Mouse (Mus musculus) lung, embryonic 15.5 days (tissue): Measurements from ENCODE around the gene 2810004N23Rik. TPM values are rescaled to one million over a fixed set of nuclear protein-coding genes. Genes with fewer than 3 reads are reported as not detected.
"Not testable (repeated sequence)": the region's sequence is repeated elsewhere in the genome, so short reads cannot be mapped to it uniquely, and the experiment has no call there.

ENCODE experiments used
- ATAC-seq: fragments of 200-750 bp; cut with Nextera tagmentation; 2 replicates; pipeline ENCODE4 v1.8.0; 2017; ENCODE audit warnings: moderate number of reproducible peaks, borderline replicate concordance; ENCODE audit not compliant: low FRiP score, low TSS enrichment; ENCODE audit errors: extremely low read depth
- H3K27ac ChIP-seq: fragments of 300-500 bp; sonication (generic); 2 replicates; pipeline ENCODE4 v1.5.1; 2015; ENCODE audit warnings: moderate library complexity, mild to moderate bottlenecking, inconsistent platforms
- H3K27me3 ChIP-seq: fragments of 300-500 bp; sonication (generic); 2 replicates; pipeline ENCODE4 v1.6.1; 2015; ENCODE audit warnings: inconsistent platforms
- H3K36me3 ChIP-seq: fragments of 300-500 bp; sonication (generic); 2 replicates; pipeline ENCODE4 v1.6.1; 2015; ENCODE audit warnings: inconsistent platforms
- H3K4me1 ChIP-seq: fragments of 300-500 bp; sonication (generic); 2 replicates; pipeline ENCODE4 v1.6.1; 2015; ENCODE audit warnings: inconsistent platforms
- H3K4me2 ChIP-seq: fragments of 300-500 bp; sonication (generic); 2 replicates; pipeline ENCODE4 v1.6.1; 2015; ENCODE audit warnings: inconsistent platforms, mild to moderate bottlenecking, moderate library complexity
- H3K4me3 ChIP-seq: fragments of 300-500 bp; sonication (generic); 2 replicates; pipeline ENCODE4 v1.5.1; 2015; ENCODE audit warnings: mild to moderate bottlenecking, inconsistent platforms
- H3K9ac ChIP-seq: fragments of 300-500 bp; sonication (generic); 2 replicates; pipeline ENCODE4 v1.6.1; 2015; ENCODE audit warnings: inconsistent platforms
- H3K9me3 ChIP-seq: fragments of 300-500 bp; sonication (generic); 2 replicates; pipeline ENCODE4 v1.6.1; 2016; ENCODE audit warnings: inconsistent platforms
- WGBS: fragments of 180-500 bp; shearing (Covaris S2); methylation state at CpG from one replicate; pipeline ENCODE4 v1.1.7; 2015; 5-methylcytosine and 5-hydroxymethylcytosine counted together
- polyA plus RNA-seq: library from polyadenylated mRNA; unstranded; fragments of >200 nt; fragmentation: Nextera tagmentation; extraction: Ambion mirVana; gene quantifications from 2 replicates; pipeline ENCODE4 v1.2.1, GENCODE M21; 2015

The 2810004N23Rik gene
- polyA plus RNA-seq, 1 experiment from 2014 or later = 43.9 TPM

- Histone ChIP-seq H3K27me3 (no peaks in the 10 kb centered on the region), H3K4me1 (peaks cover 22% of the 10 kb centered on the region), H3K27ac (peak overlapping the region; percentile 93), H3K4me2 (peak overlapping the region; percentile 61), H3K9ac (peak overlapping the region; percentile 90), H3K9me3 (no peaks in the 10 kb centered on the region), H3K36me3 (peaks cover 22% of the 10 kb centered on the region), H3K4me3 (peak overlapping the region; percentile 75)
- WGBS = under 1% methylated on average over 29 of the region's 33 CpGs
- ATAC-seq = peak; percentile 88; the same call in 1 of the 2 replicates
These were observed 300 bp upstream of the 2810004N23Rik start for GRCm38 (mm10) chr8:124863163-124863677.

GRCm38 (mm10) chr8:124860188-124860587 lies 2.7 kb downstream of the 2810004N23Rik start:
- no peaks in the 10 kb centered on the region for H3K9me3 ChIP-seq
- peaks cover 52% of the 10 kb centered on the region for H3K36me3 ChIP-seq
- no peak overlapping the region for H3K4me3 ChIP-seq
- peaks cover 16% of the 10 kb centered on the region for H3K4me1 ChIP-seq
- H3K4me2 ChIP-seq = no peak overlapping the region
- H3K27ac ChIP-seq = no peak overlapping the region
- WGBS = 86% methylated on average over 3 of the region's 3 CpGs
- H3K27me3 ChIP-seq = no peaks in the 10 kb centered on the region
- H3K9ac ChIP-seq = no peak overlapping the region
- no peak for ATAC-seq

- ATAC-seq = no peak
- Histone ChIP-seq H3K9ac (no peak overlapping the region), H3K4me1 (peaks cover 11% of the 10 kb centered on the region), H3K4me2 (no peak overlapping the region), H3K9me3 (no peaks in the 10 kb centered on the region), H3K36me3 (peaks cover 59% of the 10 kb centered on the region), H3K4me3 (no peak overlapping the region), H3K27me3 (no peaks in the 10 kb centered on the region), H3K27ac (no peak overlapping the region)
These were observed 3.5 kb downstream of the 2810004N23Rik start for GRCm38 (mm10) chr8:124859466-124859865.

- H3K27me3 ChIP-seq = no peaks in the 10 kb centered on the region
- WGBS = 95% methylated on average over 1 of the region's 1 CpGs
- H3K9ac ChIP-seq = no peak overlapping the region
- H3K4me1 ChIP-seq = no peaks in the 10 kb centered on the region
- peaks cover 62% of the 10 kb centered on the region for H3K36me3 ChIP-seq
- H3K27ac ChIP-seq = no peak overlapping the region
- H3K9me3 ChIP-seq = peaks cover 12% of the 10 kb centered on the region; the same call in 1 of the 2 replicates
- no peak overlapping the region for H3K4me2 ChIP-seq
- no peak overlapping the region for H3K4me3 ChIP-seq
- ATAC-seq = no peak
These were observed 9.4 kb downstream of the 2810004N23Rik start for GRCm38 (mm10) chr8:124853511-124853910.

- no peaks in the 10 kb centered on the region for H3K4me1 ChIP-seq
- peaks cover 17% of the 10 kb centered on the region for H3K36me3 ChIP-seq
- ATAC-seq = no peak
- 87% methylated on average over 5 of the region's 5 CpGs for WGBS
- no peaks in the 10 kb centered on the region for H3K27me3 ChIP-seq
- no peak overlapping the region for H3K9ac ChIP-seq
- H3K4me2 ChIP-seq = no peak overlapping the region
- H3K27ac ChIP-seq = no peak overlapping the region
- no peak overlapping the region for H3K4me3 ChIP-seq
- no peaks in the 10 kb centered on the region for H3K9me3 ChIP-seq
These were observed 17.3 kb downstream of the 2810004N23Rik start for GRCm38 (mm10) chr8:124845573-124845972.

- ATAC-seq = no peak
- H3K27me3 ChIP-seq = no peaks in the 10 kb centered on the region
- no peak overlapping the region for H3K9ac ChIP-seq
- H3K36me3 ChIP-seq = peaks cover 22% of the 10 kb centered on the region
- H3K4me3 ChIP-seq = no peak overlapping the region
- no peak overlapping the region for H3K4me2 ChIP-seq
- no peaks in the 10 kb centered on the region for H3K4me1 ChIP-seq
- no peak overlapping the region for H3K27ac ChIP-seq
- no peaks in the 10 kb centered on the region for H3K9me3 ChIP-seq
- whole genome bisulfite sequencing = 50% methylated on average over 3 of the region's 3 CpGs
These were observed 17.8 kb downstream of the 2810004N23Rik start for GRCm38 (mm10) chr8:124845131-124845530.

- H3K4me3 ChIP-seq = not testable (repeated sequence)
These were observed 20.0 kb downstream of the 2810004N23Rik start for GRCm38 (mm10) chr8:124842929-124843328.

GRCm38 (mm10) chr8:124841775-124842174 lies 21.1 kb downstream of the 2810004N23Rik start:
- Histone ChIP-seq H3K27me3 (no peaks in the 10 kb centered on the region), H3K4me2 (no peak overlapping the region), H3K9me3 (no peaks in the 10 kb centered on the region), H3K4me1 (no peaks in the 10 kb centered on the region), H3K27ac (no peak overlapping the region), H3K4me3 (no peak overlapping the region), H3K36me3 (peaks cover 46% of the 10 kb centered on the region), H3K9ac (no peak overlapping the region)
- ATAC-seq = no peak
- WGBS = 87% methylated on average over 10 of the region's 10 CpGs

More at GRCm38 (mm10) chr8:124842929-124843328, 20.0 kb downstream of the 2810004N23Rik start:
- not testable (repeated sequence) for H3K9me3 ChIP-seq, H3K4me1 ChIP-seq, H3K9ac ChIP-seq, H3K27ac ChIP-seq, ATAC-seq, H3K27me3 ChIP-seq, H3K4me2 ChIP-seq
- 63% methylated on average over 1 of the region's 1 CpGs for WGBS
- peaks cover 43% of the 10 kb centered on the region for H3K36me3 ChIP-seq

- Histone ChIP-seq H3K36me3 (peaks cover 46% of the 10 kb centered on the region), H3K9me3 (no peaks in the 10 kb centered on the region), H3K27ac (no peak overlapping the region), H3K4me2 (no peak overlapping the region), H3K4me3 (no peak overlapping the region), H3K4me1 (no peaks in the 10 kb centered on the region), H3K9ac (no peak overlapping the region), H3K27me3 (no peaks in the 10 kb centered on the region)
- WGBS = 92% methylated on average over 7 of the region's 7 CpGs
- no peak for ATAC-seq
These were observed 22.0 kb downstream of the 2810004N23Rik start for GRCm38 (mm10) chr8:124840900-124841299.

GRCm38 (mm10) chr8:124839371-124839770 lies 23.5 kb downstream of the 2810004N23Rik start:
- no peak overlapping the region for H3K4me2 ChIP-seq
- H3K36me3 ChIP-seq = peaks cover 46% of the 10 kb centered on the region
- H3K9me3 ChIP-seq = no peaks in the 10 kb centered on the region
- ATAC-seq = no peak
- no peak overlapping the region for H3K27ac ChIP-seq
- H3K9ac ChIP-seq = no peak overlapping the region
- WGBS = 88% methylated on average over 10 of the region's 10 CpGs
- no peak overlapping the region for H3K4me3 ChIP-seq
- H3K27me3 ChIP-seq = no peaks in the 10 kb centered on the region
- 0 out of 2 replicates have a peak, but pooled peaks cover 3% of the 10 kb centered on the region for H3K4me1 ChIP-seq

GRCm38 (mm10) chr8:124837956-124838355 lies 25.0 kb downstream of the 2810004N23Rik start:
- 77% methylated on average over 2 of the region's 2 CpGs for WGBS
- no peak overlapping the region for H3K9ac ChIP-seq
- peaks cover 41% of the 10 kb centered on the region for H3K36me3 ChIP-seq
- ATAC-seq = no peak
- H3K4me3 ChIP-seq = no peak overlapping the region
- H3K27me3 ChIP-seq = no peaks in the 10 kb centered on the region
- H3K4me2 ChIP-seq = no peak overlapping the region
- H3K9me3 ChIP-seq = no peaks in the 10 kb centered on the region
- H3K4me1 ChIP-seq = peaks cover 12% of the 10 kb centered on the region; the same call in 1 of the 2 replicates
- no peak overlapping the region for H3K27ac ChIP-seq

- 76% methylated on average over 2 of the region's 2 CpGs for WGBS
- peaks cover 40% of the 10 kb centered on the region for H3K36me3 ChIP-seq
These were observed 26.0 kb downstream of the 2810004N23Rik start for GRCm38 (mm10) chr8:124836907-124837306.

More at GRCm38 (mm10) chr8:124836907-124837306, 26.0 kb downstream of the 2810004N23Rik start:
- Histone ChIP-seq H3K27me3 (no peaks in the 10 kb centered on the region), H3K4me3 (no peak overlapping the region), H3K4me1 (peaks cover 12% of the 10 kb centered on the region; the same call in 1 of the 2 replicates), H3K27ac (no peak overlapping the region), H3K9ac (no peak overlapping the region), H3K4me2 (no peak overlapping the region), H3K9me3 (no peaks in the 10 kb centered on the region)
- no peak for ATAC-seq
